Mouse (Mus musculus) liver, adult 2 months (tissue): ENCODE data around the gene Cby3.

Experiments used
- CTCF ChIP-seq: fragments of 200-500 bp; IDR thresholded peaks from 2 replicates; pipeline ENCODE4 v1.5.1; 2011; ENCODE audit warnings: low read depth, low read length, control low read depth
- POLR2A ChIP-seq: fragments of 200-500 bp; IDR thresholded peaks from 2 replicates; pipeline ENCODE4 v1.6.1; 2011; ENCODE audit warnings: low read length, control low read depth; ENCODE audit not compliant: insufficient read depth; ENCODE audit errors: extremely low read depth

GRCm38 (mm10) chr11:50346256-50347032 is 7.8 kb upstream of the Cby3 start:
- no peak for TF ChIP-seq POLR2A
- TF ChIP-seq CTCF: no peak
